Mouse (Mus musculus) macrophage (primary cell): ENCODE measurements around the gene Abhd4. TPM values are rescaled to one million over a fixed set of nuclear protein-coding genes. Genes with fewer than 3 reads are reported as not detected.

Source experiments
- polyA plus RNA-seq: library from polyadenylated mRNA; stranded (reverse); fragments of 250-400 nt; gene quantifications from 3 replicates; pipeline ENCODE4 v1.2.4, GENCODE M21; 2018; ENCODE audit warnings: inconsistent platforms

Abhd4 gene
- polyA plus RNA-seq, 1 experiment from 2014 or later, result 69.8 TPM

Other genes starting within 250 kb of the Abhd4 start
- 65.9 to 151 TPM (median 121 TPM) in 3 replicates for gene Dad1, start 84 bp upstream of the Abhd4 start, polyA plus RNA-seq
- not detected in 3 replicates for gene Olfr49, start 30.8 kb downstream of the Abhd4 start, polyA plus RNA-seq
- 29.2 to 46.0 TPM (median 33.9 TPM) in 3 replicates for gene Oxa1l, start 106.6 kb downstream of the Abhd4 start, polyA plus RNA-seq
- gene Slc7a7, start 163.6 kb downstream of the Abhd4 start, polyA plus RNA-seq, result 39.3 to 48.7 TPM (median 48.3 TPM) in 3 replicates
- gene Mrpl52, start 172.7 kb downstream of the Abhd4 start, polyA plus RNA-seq, result 40.3 to 199 TPM (median 94.6 TPM) in 3 replicates
- 19.5 to 30.7 TPM (median 25.0 TPM) in 3 replicates for gene Mmp14, start 177.4 kb downstream of the Abhd4 start, polyA plus RNA-seq
- 48.6 to 72.9 TPM (median 53.7 TPM) in 3 replicates for gene Lrp10, start 209.9 kb downstream of the Abhd4 start, polyA plus RNA-seq
- not detected in 3 replicates for gene Rem2, start 221.9 kb downstream of the Abhd4 start, polyA plus RNA-seq